Mouse (Mus musculus) myocyte (in vitro differentiated cells): ENCODE results near the gene Spats1. TPM values are rescaled to one million over a fixed set of nuclear protein-coding genes. Genes with fewer than 3 reads are reported as not detected.
A peak's percentile ranks its signal among the peaks of the same experiment; 100 is the strongest.

ENCODE experiments used
- H3K27me3 ChIP-seq: one replicate; pipeline ENCODE4 v1.6.1; 2011; ENCODE audit not compliant: control insufficient read depth, insufficient read depth, insufficient read length
- H3K36me3 ChIP-seq: one replicate; pipeline ENCODE4 v1.6.1; 2011; ENCODE audit not compliant: control insufficient read depth, insufficient read depth
- H3K4me2 ChIP-seq: one replicate; pipeline ENCODE4 v1.6.1; 2011; ENCODE audit warnings: low read depth, control low read depth
- H3K4me3 ChIP-seq: one replicate; pipeline ENCODE4 v1.5.1; 2011; ENCODE audit warnings: mild to moderate bottlenecking, control low read depth, moderate library complexity
- H3K79me2 ChIP-seq: one replicate; pipeline ENCODE4 v1.6.1; 2011; ENCODE audit not compliant: control insufficient read depth, insufficient read depth
- H3ac ChIP-seq: one replicate; pipeline ENCODE4 v1.6.1; 2011; ENCODE audit not compliant: control insufficient read depth, insufficient read length
- CEBPB ChIP-seq: IDR thresholded peaks from 2 replicates; pipeline ENCODE4 v1.6.1; 2011; ENCODE audit warnings: mild to moderate bottlenecking, moderate library complexity; ENCODE audit not compliant: poor library complexity, insufficient read depth, severe bottlenecking
- E2F4 ChIP-seq: IDR thresholded peaks from one replicate; pipeline ENCODE4 v1.6.1; 2011; ENCODE audit warnings: mild to moderate bottlenecking, control low read depth, moderate library complexity; ENCODE audit not compliant: insufficient read depth
- MAX ChIP-seq: IDR thresholded peaks from one replicate; pipeline ENCODE4 v1.6.1; 2011; ENCODE audit warnings: low read depth, mild to moderate bottlenecking, control low read depth
- MYOD1 ChIP-seq, 3 experiments: IDR thresholded peaks; one replicate each; pipeline ENCODE4 v1.6.1; 2011; ENCODE audit warnings: control low read depth in 2 of 3, low read depth in 2 of 3, mild to moderate bottlenecking in 2 of 3, moderate library complexity in 1 of 3; ENCODE audit not compliant: insufficient read length in 2 of 3, control insufficient read depth in 1 of 3
- MYOG ChIP-seq, 3 experiments: IDR thresholded peaks; one replicate each; pipeline ENCODE4 v1.6.1; 2011; ENCODE audit warnings: control low read depth in 2 of 3, low read depth in 2 of 3, mild to moderate bottlenecking in 2 of 3; ENCODE audit not compliant: insufficient read length in 2 of 3, control insufficient read depth in 1 of 3, insufficient read depth in 1 of 3
- POLR2A ChIP-seq: IDR thresholded peaks from one replicate; pipeline ENCODE4 v1.6.1; 2011; ENCODE audit warnings: low read depth, mild to moderate bottlenecking, control low read depth, moderate library complexity; ENCODE audit not compliant: insufficient read length
- POLR2AphosphoS2 ChIP-seq: IDR thresholded peaks from one replicate; pipeline ENCODE4 v1.6.1; 2011; ENCODE audit warnings: low read depth, control low read depth; ENCODE audit not compliant: insufficient read length
- REST ChIP-seq: IDR thresholded peaks from one replicate; pipeline ENCODE4 v1.6.1; 2011; ENCODE audit warnings: mild to moderate bottlenecking, control low read depth, moderate library complexity; ENCODE audit not compliant: insufficient read depth, insufficient read length
- SRF ChIP-seq: IDR thresholded peaks from one replicate; pipeline ENCODE4 v1.6.1; 2011; ENCODE audit warnings: low read depth; ENCODE audit not compliant: control insufficient read depth, insufficient read length
- TCF12 ChIP-seq: IDR thresholded peaks from one replicate; pipeline ENCODE4 v1.6.1; 2011; ENCODE audit warnings: mild to moderate bottlenecking, control low read depth; ENCODE audit not compliant: poor library complexity, insufficient read depth, severe bottlenecking
- TCF3 ChIP-seq: IDR thresholded peaks from one replicate; pipeline ENCODE4 v1.6.1; 2011; ENCODE audit warnings: low read depth, control low read depth; ENCODE audit not compliant: insufficient read length
- USF1 ChIP-seq: IDR thresholded peaks from one replicate; pipeline ENCODE4 v1.6.1; 2011; ENCODE audit warnings: low read depth, mild to moderate bottlenecking, control low read depth, moderate library complexity
- polyA plus RNA-seq: library from polyadenylated mRNA; unstranded; fragments of >200 nt; fragmentation: generic; extraction: Trizol; gene quantifications from one replicate; pipeline ENCODE4 v1.2.1, GENCODE M21; 2012; ENCODE audit warnings: missing spikeins

The Spats1 gene
- 0.07 TPM for polyA plus RNA-seq

DNA sequence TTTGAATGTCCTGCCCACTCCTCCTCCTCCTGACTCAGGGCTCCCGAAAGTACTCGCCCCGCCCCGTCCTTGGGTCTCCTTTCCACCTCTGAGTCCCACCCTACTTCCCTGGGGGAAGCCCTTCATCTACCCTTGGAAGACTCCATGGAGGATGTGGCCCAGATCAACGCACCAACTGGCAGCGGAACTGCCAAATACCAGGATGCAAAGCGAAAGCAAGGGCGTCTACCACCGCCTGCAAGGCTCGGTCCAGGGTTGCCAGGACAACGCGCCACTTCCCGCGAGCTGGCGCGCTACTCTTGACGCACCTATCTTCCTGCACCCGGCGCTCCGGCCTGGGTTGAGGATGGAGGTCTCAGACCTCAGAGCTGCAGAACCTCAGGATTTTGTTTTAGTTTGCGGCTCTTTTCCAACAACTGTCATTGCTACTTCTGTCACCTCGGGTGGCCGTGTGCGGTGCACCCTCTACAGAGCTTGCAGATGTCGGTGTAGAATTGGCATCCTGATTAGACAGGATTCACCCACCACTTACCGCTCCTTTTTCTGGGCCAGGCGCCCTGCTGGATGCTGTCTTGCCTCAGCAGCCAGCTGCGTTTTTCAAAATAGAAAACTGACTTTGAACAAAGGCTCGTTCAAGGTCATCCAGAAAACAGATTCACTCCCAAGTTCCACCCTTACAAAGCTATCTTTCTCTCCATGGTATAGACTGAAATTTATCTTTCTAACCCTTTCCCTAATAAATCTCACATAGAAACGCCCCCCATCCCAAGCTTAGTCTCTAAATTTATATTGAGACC lies at the start of gene Spats1:
Spats1 (minus strand) TSS at position 747 of the 797 bp plus-strand sequence.
- Histone ChIP-seq H3K4me2 (peak within 1 kb of the TSS; percentile 72), H3K79me2 (no peaks in the 10 kb centered on the region), H3K4me3 (peak within 1 kb of the TSS; percentile 22), H3ac (no peak within 1 kb of the TSS), H3K36me3 (no peaks in the 10 kb centered on the region), H3K27me3 (peaks cover 8% of the 10 kb centered on the region)
- TF ChIP-seq TCF12 (no peak), CEBPB (no peak), POLR2AphosphoS2 (no peak), MAX (no peak), MYOD1 (IDR thresholded peaks at IDR 0.05; ENCODE audit: control insufficient read depth in 1 of 3, insufficient read length in 2 of 3, low read depth in 2 of 3) (no peak), MYOG (IDR thresholded peaks at IDR 0.05; ENCODE audit: control insufficient read depth in 1 of 3, insufficient read depth in 1 of 3, insufficient read length in 2 of 3, low read depth in 2 of 3) (no peak), USF1 (no peak), SRF (no peak), POLR2A (no peak), REST (no peak), E2F4 (no peak), TCF3 (no peak)

DNA sequence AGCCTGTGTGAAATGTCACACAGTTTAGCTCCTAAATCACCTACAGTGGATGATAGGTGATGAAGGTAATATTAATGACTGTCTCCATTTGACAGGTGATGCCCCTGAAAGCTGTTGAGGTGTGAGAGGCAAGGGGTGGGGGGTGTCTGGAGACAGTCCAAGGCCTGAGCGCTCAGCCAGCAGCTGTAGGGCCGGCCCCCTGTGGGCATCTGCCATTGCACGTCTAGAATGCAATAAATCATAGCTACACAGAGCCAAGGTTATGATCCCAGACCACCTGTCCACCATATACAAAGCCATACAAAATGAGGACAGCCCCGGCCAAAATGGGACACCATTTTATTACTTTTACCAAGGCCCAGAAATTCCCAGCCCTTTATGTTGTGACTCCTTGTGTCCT lies 49.7 kb upstream of the Spats1 start:
- H3K4me3 ChIP-seq, result no peak overlapping the region
- H3K27me3 ChIP-seq, result peaks cover 45% of the 10 kb centered on the region
- no peaks in the 10 kb centered on the region for H3K36me3 ChIP-seq
- H3ac ChIP-seq, result no peak overlapping the region
- no peaks in the 10 kb centered on the region for H3K79me2 ChIP-seq
- H3K4me2 ChIP-seq, result no peak overlapping the region
- no peak for TF ChIP-seq E2F4
- no peak for TF ChIP-seq MAX
- no peak for TF ChIP-seq POLR2AphosphoS2
- TF ChIP-seq REST, result no peak

- no peak within 1 kb of the TSS for H3K4me3 ChIP-seq
- TF ChIP-seq TCF12 (no peak), MYOG (IDR thresholded peaks at IDR 0.05; ENCODE audit: control insufficient read depth in 1 of 3, insufficient read depth in 1 of 3, insufficient read length in 2 of 3, low read depth in 2 of 3) (no peak), MYOD1 (IDR thresholded peaks at IDR 0.05; ENCODE audit: control insufficient read depth in 1 of 3, insufficient read length in 2 of 3, low read depth in 2 of 3) (no peak), MAX (no peak), USF1 (no peak), E2F4 (no peak), REST (no peak), POLR2AphosphoS2 (no peak), TCF3 (no peak), CEBPB (no peak), SRF (no peak), POLR2A (no peak)
These were observed 48.0 kb upstream of the Spats1 start, which contains the start of gene Tcte1 for GRCm38 (mm10) chr17:45523263-45523662. Tcte1 (plus strand) TSS chr17:45523434.

GRCm38 (mm10) chr17:45520136-45520535 lies 44.9 kb upstream of the Spats1 start:
- Histone ChIP-seq H3ac (no peak overlapping the region), H3K79me2 (no peaks in the 10 kb centered on the region), H3K4me2 (no peak overlapping the region), H3K27me3 (peaks cover 27% of the 10 kb centered on the region), H3K36me3 (no peaks in the 10 kb centered on the region), H3K4me3 (no peak overlapping the region)
- no peak for TF ChIP-seq TCF12
- TF ChIP-seq USF1, result no peak
- TF ChIP-seq CEBPB, result no peak
- TF ChIP-seq E2F4, result no peak
- TF ChIP-seq MAX, result no peak
- no peak for TF ChIP-seq SRF
- no peak for TF ChIP-seq TCF3
- TF ChIP-seq POLR2AphosphoS2, result no peak
- no peak for TF ChIP-seq REST
- TF ChIP-seq MYOG (IDR thresholded peaks at IDR 0.05; ENCODE audit: control insufficient read depth in 1 of 3, insufficient read depth in 1 of 3, insufficient read length in 2 of 3, low read depth in 2 of 3), result no peak
- TF ChIP-seq POLR2A, result no peak
- TF ChIP-seq MYOD1 (IDR thresholded peaks at IDR 0.05; ENCODE audit: control insufficient read depth in 1 of 3, insufficient read length in 2 of 3, low read depth in 2 of 3), result no peak

More at GRCm38 (mm10) chr17:45523263-45523662, 48.0 kb upstream of the Spats1 start, which contains the start of gene Tcte1:
- H3K36me3 ChIP-seq, result no peaks in the 10 kb centered on the region
- H3K27me3 ChIP-seq, result peaks cover 37% of the 10 kb centered on the region
- no peaks in the 10 kb centered on the region for H3K79me2 ChIP-seq
- no peak within 1 kb of the TSS for H3ac ChIP-seq
- H3K4me2 ChIP-seq, result no peak within 1 kb of the TSS
